Mouse (Mus musculus): ENCODE measurements around the gene Ttc33. TPM values are rescaled to one million over a fixed set of nuclear protein-coding genes. Genes with fewer than 3 reads are reported as not detected.

The Ttc33 gene
- polyA plus RNA-seq, 1 experiment from 2014 or later: 36.5 TPM

DNA sequence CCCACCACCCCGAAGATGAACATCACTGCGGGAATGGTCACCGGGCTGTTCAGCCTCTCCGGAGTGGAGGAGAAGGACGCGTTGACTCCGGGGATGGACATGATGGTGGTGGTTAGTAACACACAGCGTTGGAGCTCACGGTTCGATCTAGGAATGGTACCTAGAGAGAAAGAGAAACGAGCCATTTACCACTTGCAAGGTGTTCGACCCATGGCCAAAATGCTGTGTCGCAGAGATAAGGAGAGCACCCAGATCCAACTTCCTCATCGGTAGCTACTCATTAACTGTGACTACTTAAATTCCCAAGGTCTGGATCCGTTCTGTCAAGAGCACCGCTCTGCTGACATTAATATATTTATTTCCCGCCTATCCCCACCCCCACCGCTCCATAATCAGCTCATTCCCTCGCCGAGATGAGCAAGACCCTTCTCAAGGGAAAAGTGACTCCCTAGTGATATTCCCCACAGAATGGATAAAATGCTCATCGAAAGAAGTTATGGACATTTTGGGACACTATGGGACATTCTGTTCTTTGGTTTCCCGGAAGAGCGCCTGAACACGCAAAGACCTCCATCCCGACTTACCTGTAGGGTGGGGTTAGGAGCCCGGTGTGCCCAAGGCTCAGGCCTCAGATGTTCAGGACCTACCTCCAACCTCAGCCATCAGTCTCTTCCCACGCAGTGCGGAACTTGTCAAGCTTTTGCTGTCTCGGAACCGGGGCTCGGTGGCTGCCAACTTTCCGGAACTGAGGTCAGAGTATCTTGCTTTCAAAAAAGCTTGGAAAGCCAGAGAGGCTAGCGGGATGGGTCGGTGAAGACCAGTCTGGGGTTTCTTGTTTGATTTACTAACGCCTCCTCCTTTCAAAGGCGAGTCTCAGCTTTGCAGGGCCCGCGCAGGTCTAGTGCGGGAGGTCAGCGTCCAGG, 58.0 kb downstream of the Ttc33 start:
- H3K4me3 ChIP-seq (replicated peaks): peak overlapping the region; percentile 59
- H3K27me3 ChIP-seq (replicated peaks): peaks cover 9% of the 10 kb centered on the region; the same call in 1 of the 2 replicates
- ATAC-seq (ENCODE audit: insufficient read depth, low FRiP score, low read depth): no peak; the same call in 1 of the 2 replicates
- H3K9ac ChIP-seq: peak overlapping the region; percentile 50; the same call in 1 of the 2 replicates
- H3K36me3 ChIP-seq: no peaks in the 10 kb centered on the region
- peak overlapping the region; percentile 99 for H3K4me2 ChIP-seq
- no peak overlapping the region for H3K27ac ChIP-seq
- peaks cover 28% of the 10 kb centered on the region for H3K4me1 ChIP-seq
- H3K9me3 ChIP-seq: no peaks in the 10 kb centered on the region
- WGBS: 7% methylated on average over 40 of the region's 40 CpGs

DNA sequence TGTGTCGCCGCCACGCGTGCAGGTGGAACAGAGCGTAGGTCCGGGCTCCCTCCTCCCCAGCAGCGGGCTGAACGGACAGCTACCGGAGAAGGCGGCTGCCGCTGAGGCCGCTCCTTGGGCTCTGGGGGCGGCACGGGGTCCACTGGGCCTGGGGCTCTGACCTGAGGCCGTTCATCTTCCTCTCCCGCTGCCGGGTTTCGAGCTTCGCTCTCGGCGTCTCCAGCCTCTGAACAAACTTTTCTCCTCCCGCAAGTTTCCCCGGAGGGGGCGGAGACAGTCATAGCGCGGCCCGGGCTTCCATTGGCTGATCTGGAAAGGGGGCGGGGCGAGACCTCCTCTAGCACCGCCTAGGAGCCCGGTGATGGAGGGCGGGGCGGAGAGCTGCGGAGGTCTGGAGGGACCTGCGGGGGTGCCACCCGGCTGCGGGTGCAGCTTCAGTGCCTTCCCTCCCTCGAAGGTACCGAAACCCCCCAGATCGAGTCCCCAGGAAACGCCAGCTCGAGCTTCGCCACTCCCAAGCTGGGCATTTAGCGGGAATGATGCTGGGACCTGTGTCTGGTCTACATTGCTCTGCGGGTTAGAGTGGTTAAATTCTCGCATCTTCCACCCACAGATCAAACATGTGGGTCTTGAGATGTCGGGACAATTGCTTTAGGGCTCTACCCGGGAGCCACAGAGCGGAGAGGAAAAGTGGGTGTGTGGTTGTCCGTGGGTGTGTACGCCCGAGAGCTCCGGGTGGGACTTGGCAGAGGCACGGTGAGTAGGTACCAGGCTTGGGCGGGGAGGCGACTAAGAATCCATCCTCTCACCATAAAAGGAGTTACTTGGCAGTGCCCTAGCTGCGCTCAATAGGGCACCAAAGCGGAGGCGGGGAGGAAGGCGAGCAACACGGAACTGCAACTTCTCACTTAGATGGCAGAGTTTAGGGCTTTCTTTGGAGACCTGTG, 58.9 kb downstream of the Ttc33 start, which contains the start of gene Ptger4:
Ptger4 (minus strand) TSS at position 229 of the 947 bp plus-strand sequence.
- peak within 1 kb of the TSS; percentile 59 for H3K4me3 ChIP-seq (replicated peaks)
- peak within 1 kb of the TSS; percentile 50; the same call in 1 of the 2 replicates for H3K9ac ChIP-seq
- H3K4me2 ChIP-seq: peak within 1 kb of the TSS; percentile 99
- no peak within 1 kb of the TSS; the same call in 1 of the 2 replicates for H3K27ac ChIP-seq
- peaks cover 9% of the 10 kb centered on the region; the same call in 1 of the 2 replicates for H3K27me3 ChIP-seq (replicated peaks)
- no peaks in the 10 kb centered on the region for H3K9me3 ChIP-seq
- peak; percentile 96 for ATAC-seq (ENCODE audit: insufficient read depth, low FRiP score, low read depth)
- H3K36me3 ChIP-seq: no peaks in the 10 kb centered on the region
- WGBS: 2% methylated on average over 61 of the region's 61 CpGs
- H3K4me1 ChIP-seq: peaks cover 28% of the 10 kb centered on the region

DNA sequence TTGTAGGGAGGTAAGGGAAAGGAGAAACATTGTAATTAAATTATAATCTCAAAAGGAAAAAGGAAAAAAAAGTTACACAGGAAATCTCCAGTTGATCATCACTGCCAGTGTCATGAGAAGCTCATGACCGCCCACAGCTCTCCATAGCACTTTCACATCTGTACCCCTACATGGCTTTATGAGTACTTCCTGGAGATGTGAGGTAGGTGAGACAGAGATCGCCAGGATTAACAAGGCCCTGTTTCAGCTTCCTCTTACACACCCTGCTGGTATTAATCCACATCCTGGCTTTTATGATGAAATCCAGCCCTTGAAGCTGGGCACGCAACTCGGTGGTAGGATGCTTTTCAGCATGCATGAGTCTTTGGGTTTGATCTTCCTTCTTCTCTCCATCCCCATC, 64.9 kb downstream of the Ttc33 start:
- Histone ChIP-seq H3K4me3 (replicated peaks) (no peak overlapping the region), H3K36me3 (no peaks in the 10 kb centered on the region), H3K27ac (no peak overlapping the region), H3K4me1 (no peaks in the 10 kb centered on the region), H3K9ac (no peak overlapping the region), H3K9me3 (no peaks in the 10 kb centered on the region), H3K27me3 (replicated peaks) (no peaks in the 10 kb centered on the region), H3K4me2 (no peak overlapping the region)
- WGBS: 76% methylated on average over 4 of the region's 4 CpGs
- ATAC-seq (ENCODE audit: insufficient read depth, low FRiP score, low read depth): no peak

DNA sequence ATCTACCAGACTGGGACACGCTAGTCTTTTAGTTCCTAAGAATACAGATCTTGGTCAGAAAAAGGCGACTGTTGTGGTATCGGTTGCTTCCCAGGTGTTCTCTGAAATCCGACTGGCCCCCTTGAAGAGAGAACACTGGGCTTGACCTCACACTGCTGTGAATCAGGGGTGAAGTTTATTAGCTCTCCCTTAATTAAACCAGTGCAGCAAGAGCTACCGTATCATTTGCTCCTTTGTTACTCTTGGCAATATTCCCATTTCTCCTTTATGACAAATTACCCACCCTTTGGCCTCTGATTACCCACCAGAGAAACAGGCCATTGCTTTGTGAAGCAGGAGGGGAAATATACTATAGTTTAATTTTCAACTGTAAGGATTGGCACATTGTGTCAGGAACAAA, 74.9 kb downstream of the Ttc33 start:
- Histone ChIP-seq H3K4me3 (replicated peaks) (no peak overlapping the region), H3K27me3 (replicated peaks) (no peaks in the 10 kb centered on the region), H3K27ac (no peak overlapping the region), H3K4me1 (no peaks in the 10 kb centered on the region), H3K4me2 (no peak overlapping the region), H3K9ac (no peak overlapping the region), H3K36me3 (no peaks in the 10 kb centered on the region), H3K9me3 (no peaks in the 10 kb centered on the region)
- 59% methylated on average over 5 of the region's 5 CpGs for WGBS
- ATAC-seq (ENCODE audit: insufficient read depth, low FRiP score, low read depth): no peak

DNA sequence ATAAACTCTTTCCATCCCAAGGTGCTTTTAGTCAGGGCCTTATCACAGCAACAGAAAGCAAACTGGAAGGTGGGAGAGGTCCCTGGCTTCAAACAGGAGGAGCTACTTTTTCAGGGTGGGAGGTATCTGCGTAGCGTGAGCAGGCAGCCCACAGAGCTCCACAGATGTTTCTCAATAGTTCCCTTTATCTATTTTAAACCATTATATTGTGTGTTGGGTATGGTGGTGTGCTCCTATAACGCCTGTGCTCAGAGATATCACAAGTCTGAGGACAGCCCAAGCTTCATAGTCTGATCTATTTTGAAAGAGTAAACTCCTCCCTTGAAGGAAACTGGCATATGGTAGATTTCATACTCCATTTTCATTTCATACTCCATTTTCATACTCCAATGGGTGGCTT, 75.7 kb downstream of the Ttc33 start:
- H3K27ac ChIP-seq: no peak overlapping the region
- H3K27me3 ChIP-seq (replicated peaks): no peaks in the 10 kb centered on the region
- no peaks in the 10 kb centered on the region for H3K9me3 ChIP-seq
- H3K4me1 ChIP-seq: no peaks in the 10 kb centered on the region
- ATAC-seq (ENCODE audit: insufficient read depth, low FRiP score, low read depth): no peak
- no peaks in the 10 kb centered on the region for H3K36me3 ChIP-seq
- H3K9ac ChIP-seq: no peak overlapping the region
- 82% methylated on average over 3 of the region's 3 CpGs for WGBS
- H3K4me3 ChIP-seq (replicated peaks): no peak overlapping the region
- no peak overlapping the region for H3K4me2 ChIP-seq

DNA sequence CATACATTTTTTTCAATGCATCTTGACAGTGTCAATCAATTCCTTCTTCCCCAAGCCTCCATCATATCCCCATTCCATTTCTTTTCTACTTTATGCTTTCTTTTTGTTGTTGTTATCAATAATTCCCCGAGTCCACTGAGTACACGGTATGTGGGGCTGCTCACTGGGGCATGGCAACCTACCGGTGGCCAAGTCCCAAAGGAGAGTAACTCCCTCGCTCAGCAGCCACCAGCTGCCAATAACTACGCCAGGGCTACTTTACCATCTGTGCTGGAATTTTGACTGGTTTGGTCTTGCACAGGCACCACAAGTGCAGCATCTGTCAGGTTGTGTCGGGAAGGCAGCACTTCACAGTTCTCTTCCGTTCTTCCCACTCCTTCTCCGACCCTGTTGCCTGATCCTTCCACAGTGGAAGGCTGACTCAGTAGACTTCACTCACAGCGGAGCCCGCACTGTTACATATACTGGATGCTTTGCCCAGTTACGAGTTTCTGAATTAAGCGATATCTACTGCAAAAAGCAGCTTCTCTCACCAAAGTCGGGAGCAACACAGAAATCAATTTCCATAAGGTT, 76.9 kb downstream of the Ttc33 start:
- H3K4me1 ChIP-seq: no peaks in the 10 kb centered on the region
- H3K4me3 ChIP-seq (replicated peaks): no peak overlapping the region
- no peaks in the 10 kb centered on the region for H3K9me3 ChIP-seq
- H3K36me3 ChIP-seq: no peaks in the 10 kb centered on the region
- no peak overlapping the region for H3K4me2 ChIP-seq
- no peaks in the 10 kb centered on the region for H3K27me3 ChIP-seq (replicated peaks)
- no peak overlapping the region for H3K27ac ChIP-seq
- 88% methylated on average over 13 of the region's 13 CpGs for WGBS
- ATAC-seq (ENCODE audit: insufficient read depth, low FRiP score, low read depth): no peak
- no peak overlapping the region for H3K9ac ChIP-seq

DNA sequence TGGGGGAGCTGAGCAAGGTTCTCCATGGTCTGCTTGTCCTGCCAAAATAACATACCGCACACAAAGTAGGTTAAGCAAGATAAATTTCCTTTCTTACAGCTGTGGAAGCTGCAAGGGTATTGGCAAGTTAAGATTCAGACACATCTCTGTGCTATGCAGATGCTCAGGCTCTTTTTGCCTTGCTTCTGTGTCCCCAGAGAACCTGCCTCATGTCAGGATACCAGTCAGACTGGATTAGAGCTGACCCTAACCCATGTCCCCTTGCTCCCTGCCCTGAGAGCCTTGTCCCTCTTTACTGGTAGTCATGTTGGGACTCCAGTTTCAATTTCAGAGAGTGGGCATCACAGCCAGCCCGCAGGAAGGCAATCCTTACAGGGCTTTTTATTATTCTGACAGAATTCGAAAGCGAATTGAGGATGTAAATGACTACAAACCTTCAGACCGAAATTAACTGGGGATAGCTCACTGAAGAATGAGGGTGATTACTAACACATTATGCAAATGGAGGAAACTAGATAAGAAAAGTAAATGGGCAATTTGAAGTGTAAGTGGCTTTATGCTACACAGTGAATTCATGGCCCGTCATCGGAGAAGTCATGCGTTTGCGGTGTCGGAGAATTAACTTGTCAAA, 77.7 kb downstream of the Ttc33 start:
- WGBS: 72% methylated on average over 10 of the region's 10 CpGs
- no peak overlapping the region for H3K27ac ChIP-seq
- H3K4me1 ChIP-seq: no peaks in the 10 kb centered on the region
- no peaks in the 10 kb centered on the region for H3K9me3 ChIP-seq
- no peak overlapping the region for H3K4me3 ChIP-seq (replicated peaks)
- H3K36me3 ChIP-seq: no peaks in the 10 kb centered on the region
- H3K9ac ChIP-seq: no peak overlapping the region
- ATAC-seq (ENCODE audit: insufficient read depth, low FRiP score, low read depth): no peak
- no peak overlapping the region for H3K4me2 ChIP-seq
- no peaks in the 10 kb centered on the region for H3K27me3 ChIP-seq (replicated peaks)

DNA sequence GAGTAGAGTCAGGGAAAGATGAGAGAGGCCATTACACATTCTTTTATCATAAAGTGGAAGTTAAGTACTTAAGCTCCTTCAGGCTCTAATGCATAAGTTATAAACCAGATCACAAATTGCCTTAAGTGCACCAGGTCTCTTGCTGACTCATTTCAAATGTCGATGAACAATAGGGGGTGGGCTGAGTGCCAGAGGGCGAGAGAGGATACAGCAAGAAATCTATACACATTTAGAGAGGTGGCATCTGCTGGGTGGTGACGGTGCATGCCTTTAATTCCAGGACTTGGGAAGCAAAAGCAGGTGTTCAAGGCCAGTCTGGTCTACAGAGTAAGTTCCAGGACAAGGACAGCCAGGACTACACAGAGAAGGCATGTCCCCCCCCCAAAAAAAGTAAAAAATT, 80.8 kb downstream of the Ttc33 start:
- Histone ChIP-seq H3K4me2 (no peak overlapping the region), H3K9ac (no peak overlapping the region), H3K4me3 (replicated peaks) (no peak overlapping the region), H3K27ac (no peak overlapping the region), H3K4me1 (no peaks in the 10 kb centered on the region), H3K27me3 (replicated peaks) (no peaks in the 10 kb centered on the region), H3K9me3 (no peaks in the 10 kb centered on the region), H3K36me3 (no peaks in the 10 kb centered on the region)
- no peak for ATAC-seq (ENCODE audit: insufficient read depth, low FRiP score, low read depth)
- 60% methylated on average over 3 of the region's 3 CpGs for WGBS

Other genes starting within 250 kb of the Ttc33 start
- gene C7, start 121.8 kb upstream of the Ttc33 start, polyA plus RNA-seq (2015; fragmentation: Nextera tagmentation; extraction: Ambion mirVana): 0.08 TPM in 1 of 2 replicates, not detected in the other
- gene Card6, start 77.0 kb upstream of the Ttc33 start, polyA plus RNA-seq (2015; fragmentation: Nextera tagmentation; extraction: Ambion mirVana): 1.6 and 1.9 TPM in 2 replicates
- gene Rpl37, start 68.9 kb upstream of the Ttc33 start, polyA plus RNA-seq (2015; fragmentation: Nextera tagmentation; extraction: Ambion mirVana): 511 and 526 TPM in 2 replicates
- gene Prkaa1, start 41.7 kb upstream of the Ttc33 start, polyA plus RNA-seq (2015; fragmentation: Nextera tagmentation; extraction: Ambion mirVana): 19.9 and 21.5 TPM in 2 replicates
- gene Ptger4, start 58.7 kb downstream of the Ttc33 start, polyA plus RNA-seq (2015; fragmentation: Nextera tagmentation; extraction: Ambion mirVana): 5.0 and 6.1 TPM in 2 replicates